Mouse (Mus musculus): Measurements from ENCODE around the gene Dab1. TPM values are rescaled to one million over a fixed set of nuclear protein-coding genes. Genes with fewer than 3 reads are reported as not detected.

The Dab1 gene
- polyA plus RNA-seq, 1 experiment from 2014 or later, result 22.8 TPM

GRCm38 (mm10) chr4:104276916-104277315 is 657.8 kb downstream of the Dab1 start:
- no peak overlapping the region for H3K4me2 ChIP-seq (ENCODE audit: low read length)
- 95% methylated on average over 7 of the region's 7 CpGs for WGBS
- no peak for TF ChIP-seq CTCF (IDR thresholded peaks at IDR 0.05; ENCODE audit: low read depth)
- H3K9me3 ChIP-seq (replicated peaks; ENCODE audit: low read length), result no peaks in the 10 kb centered on the region
- no peak overlapping the region for H3K4me3 ChIP-seq (replicated peaks; ENCODE audit: low read depth, low read length)
- ATAC-seq (replicated peaks; ENCODE audit: low FRiP score, low read depth) (no peak), DNase-seq (ENCODE audit: low spot score) (no peak)
- no peak overlapping the region for H3K9ac ChIP-seq (ENCODE audit: low read depth, low read length)
- no peaks in the 10 kb centered on the region for H3K4me1 ChIP-seq (replicated peaks; ENCODE audit: insufficient read depth, low read length)
- no peaks in the 10 kb centered on the region for H3K36me3 ChIP-seq (ENCODE audit: insufficient read depth, low read length)
- H3K27ac ChIP-seq, result no peak overlapping the region
- no peaks in the 10 kb centered on the region for H3K27me3 ChIP-seq (ENCODE audit: insufficient read depth, low read length)

GRCm38 (mm10) chr4:104281518-104281917 is 662.4 kb downstream of the Dab1 start:
- H3K4me2 ChIP-seq (ENCODE audit: low read length), result no peak overlapping the region
- H3K27me3 ChIP-seq (ENCODE audit: insufficient read depth, low read length), result no peaks in the 10 kb centered on the region
- no peak overlapping the region for H3K27ac ChIP-seq
- WGBS, result 58% methylated on average over 3 of the region's 3 CpGs
- no peak for TF ChIP-seq CTCF (IDR thresholded peaks at IDR 0.05; ENCODE audit: low read depth)
- H3K9ac ChIP-seq (ENCODE audit: low read depth, low read length), result no peak overlapping the region
- H3K36me3 ChIP-seq (ENCODE audit: insufficient read depth, low read length), result no peaks in the 10 kb centered on the region
- H3K9me3 ChIP-seq (replicated peaks; ENCODE audit: low read length), result no peaks in the 10 kb centered on the region
- H3K4me1 ChIP-seq (replicated peaks; ENCODE audit: insufficient read depth, low read length), result no peaks in the 10 kb centered on the region
- ATAC-seq (replicated peaks; ENCODE audit: low FRiP score, low read depth) (no peak), DNase-seq (ENCODE audit: low spot score) (no peak)
- no peak overlapping the region for H3K4me3 ChIP-seq (replicated peaks; ENCODE audit: low read depth, low read length)

GRCm38 (mm10) chr4:104283906-104284305 is 664.7 kb downstream of the Dab1 start:
- Histone ChIP-seq H3K4me2 (ENCODE audit: low read length) (no peak overlapping the region), H3K27me3 (ENCODE audit: insufficient read depth, low read length) (no peaks in the 10 kb centered on the region), H3K4me1 (replicated peaks; ENCODE audit: insufficient read depth, low read length) (no peaks in the 10 kb centered on the region), H3K9me3 (replicated peaks; ENCODE audit: low read length) (no peaks in the 10 kb centered on the region), H3K9ac (ENCODE audit: low read depth, low read length) (no peak overlapping the region), H3K27ac (no peak overlapping the region), H3K4me3 (replicated peaks; ENCODE audit: low read depth, low read length) (no peak overlapping the region), H3K36me3 (ENCODE audit: insufficient read depth, low read length) (no peaks in the 10 kb centered on the region)
- no peak for TF ChIP-seq CTCF (IDR thresholded peaks at IDR 0.05; ENCODE audit: low read depth)
- no peak for DNase-seq (ENCODE audit: low spot score)
- 59% methylated on average over 6 of the region's 6 CpGs for WGBS
- ATAC-seq (replicated peaks; ENCODE audit: low FRiP score, low read depth), result no peak

DNA sequence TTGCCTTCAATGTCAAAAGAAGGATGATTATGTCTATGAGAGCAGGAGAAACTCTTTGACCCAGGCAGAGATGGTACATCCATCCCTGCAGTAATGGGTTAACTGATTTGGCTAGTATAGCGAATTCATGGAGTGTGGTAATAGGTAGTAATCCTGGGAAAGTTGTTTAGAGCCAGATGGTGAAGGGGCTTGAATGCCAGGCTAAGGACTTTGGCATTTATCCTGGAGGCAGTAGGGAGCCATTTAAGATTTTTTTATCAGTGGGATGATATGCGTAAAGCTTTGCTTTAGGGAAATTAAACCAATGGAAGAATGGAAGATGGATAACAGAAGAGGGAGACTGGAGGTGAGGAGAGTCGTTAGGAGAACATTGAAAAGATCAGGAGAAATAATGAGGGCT is 669.2 kb downstream of the Dab1 start:
- Histone ChIP-seq H3K4me2 (ENCODE audit: low read length) (no peak overlapping the region), H3K4me3 (replicated peaks; ENCODE audit: low read depth, low read length) (no peak overlapping the region), H3K27me3 (ENCODE audit: insufficient read depth, low read length) (no peaks in the 10 kb centered on the region), H3K4me1 (replicated peaks; ENCODE audit: insufficient read depth, low read length) (no peaks in the 10 kb centered on the region), H3K9ac (ENCODE audit: low read depth, low read length) (no peak overlapping the region), H3K9me3 (replicated peaks; ENCODE audit: low read length) (no peaks in the 10 kb centered on the region), H3K27ac (no peak overlapping the region), H3K36me3 (ENCODE audit: insufficient read depth, low read length) (no peaks in the 10 kb centered on the region)
- 83% methylated on average over 3 of the region's 3 CpGs for WGBS
- DNase-seq (ENCODE audit: low spot score), result no peak
- TF ChIP-seq CTCF (IDR thresholded peaks at IDR 0.05; ENCODE audit: low read depth), result no peak
- ATAC-seq (replicated peaks; ENCODE audit: low FRiP score, low read depth), result no peak

GRCm38 (mm10) chr4:104301764-104302163 is 682.6 kb downstream of the Dab1 start:
- WGBS, result 82% methylated on average over 3 of the region's 3 CpGs

DNA sequence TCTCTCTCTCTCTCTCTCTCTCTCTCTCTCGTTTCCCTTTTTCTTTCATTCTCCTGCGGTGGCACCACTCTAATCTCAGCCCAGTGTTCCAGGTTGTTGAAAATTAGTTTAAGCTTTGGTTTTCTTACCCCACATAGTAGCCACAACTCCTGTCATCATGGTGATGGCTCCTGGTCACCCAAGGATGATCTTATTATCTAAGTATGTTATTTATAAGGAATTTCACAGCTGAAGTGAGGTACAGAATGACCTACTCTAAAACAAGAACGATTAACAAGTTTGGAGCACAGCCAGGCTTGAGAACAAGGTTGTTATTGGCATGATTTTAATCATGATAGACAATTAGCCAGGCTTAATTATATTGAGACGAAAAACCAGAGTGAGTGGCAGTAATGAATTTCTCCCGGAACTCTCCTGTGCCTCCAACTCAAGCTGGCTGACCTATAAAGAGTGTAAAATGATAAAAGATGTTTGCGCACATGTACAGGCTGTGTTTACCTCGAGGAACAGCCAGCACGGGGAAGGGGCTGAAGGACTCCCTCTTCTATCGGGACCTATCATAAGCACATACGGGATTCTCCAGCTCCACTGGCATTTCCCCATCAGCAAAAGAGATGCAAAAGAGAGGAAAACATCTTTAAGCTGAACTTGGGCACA is 684.0 kb downstream of the Dab1 start:
- TF ChIP-seq CTCF (IDR thresholded peaks at IDR 0.05; ENCODE audit: low read depth), result no peak
- Histone ChIP-seq H3K9me3 (replicated peaks; ENCODE audit: low read length) (no peaks in the 10 kb centered on the region), H3K36me3 (ENCODE audit: insufficient read depth, low read length) (no peaks in the 10 kb centered on the region), H3K27me3 (ENCODE audit: insufficient read depth, low read length) (no peaks in the 10 kb centered on the region), H3K9ac (ENCODE audit: low read depth, low read length) (no peak overlapping the region), H3K4me2 (ENCODE audit: low read length) (no peak overlapping the region), H3K27ac (no peak overlapping the region), H3K4me1 (replicated peaks; ENCODE audit: insufficient read depth, low read length) (no peaks in the 10 kb centered on the region), H3K4me3 (replicated peaks; ENCODE audit: low read depth, low read length) (no peak overlapping the region)
- 71% methylated on average over 10 of the region's 10 CpGs for WGBS
- ATAC-seq (replicated peaks; ENCODE audit: low FRiP score, low read depth) (no peak), DNase-seq (ENCODE audit: low spot score) (no peak)

More at GRCm38 (mm10) chr4:104301764-104302163, 682.6 kb downstream of the Dab1 start:
- Histone ChIP-seq H3K4me2 (ENCODE audit: low read length) (no peak overlapping the region), H3K4me1 (replicated peaks; ENCODE audit: insufficient read depth, low read length) (no peaks in the 10 kb centered on the region), H3K9me3 (replicated peaks; ENCODE audit: low read length) (no peaks in the 10 kb centered on the region), H3K36me3 (ENCODE audit: insufficient read depth, low read length) (no peaks in the 10 kb centered on the region), H3K27me3 (ENCODE audit: insufficient read depth, low read length) (no peaks in the 10 kb centered on the region), H3K9ac (ENCODE audit: low read depth, low read length) (no peak overlapping the region), H3K4me3 (replicated peaks; ENCODE audit: low read depth, low read length) (no peak overlapping the region), H3K27ac (no peak overlapping the region)
- ATAC-seq (replicated peaks; ENCODE audit: low FRiP score, low read depth) (no peak), DNase-seq (ENCODE audit: low spot score) (no peak)
- TF ChIP-seq CTCF (IDR thresholded peaks at IDR 0.05; ENCODE audit: low read depth), result no peak

GRCm38 (mm10) chr4:104307781-104308180 is 688.6 kb downstream of the Dab1 start:
- H3K4me3 ChIP-seq (replicated peaks; ENCODE audit: low read depth, low read length), result no peak overlapping the region
- TF ChIP-seq CTCF (IDR thresholded peaks at IDR 0.05; ENCODE audit: low read depth), result no peak
- no peaks in the 10 kb centered on the region for H3K36me3 ChIP-seq (ENCODE audit: insufficient read depth, low read length)
- ATAC-seq (replicated peaks; ENCODE audit: low FRiP score, low read depth) (no peak), DNase-seq (ENCODE audit: low spot score) (no peak)
- H3K9ac ChIP-seq (ENCODE audit: low read depth, low read length), result no peak overlapping the region
- no peaks in the 10 kb centered on the region for H3K27me3 ChIP-seq (ENCODE audit: insufficient read depth, low read length)
- H3K4me1 ChIP-seq (replicated peaks; ENCODE audit: insufficient read depth, low read length), result no peaks in the 10 kb centered on the region
- H3K27ac ChIP-seq, result no peak overlapping the region
- WGBS, result 68% methylated on average over 2 of the region's 2 CpGs
- no peak overlapping the region for H3K4me2 ChIP-seq (ENCODE audit: low read length)
- H3K9me3 ChIP-seq (replicated peaks; ENCODE audit: low read length), result no peaks in the 10 kb centered on the region

Data from kidney, postnatal 0 days (tissue).